Mouse (Mus musculus) erythroid progenitor cell, adult 5-6 weeks (primary cell): ENCODE measurements around the gene Mxra8. TPM values are rescaled to one million over a fixed set of nuclear protein-coding genes. Genes with fewer than 3 reads are reported as not detected.

ENCODE experiments used
- total RNA-seq, 2 experiments: library from RNA; stranded (forward) in 1 of 2; stranded (reverse) in 1 of 2; fragments of 150-400 nt in 1 of 2; fragments of 186-747, 209-891 nt in 1 of 2; gene quantifications; 2 replicates each; pipeline versions ENCODE4 v1.2.3 to v1.2.4; 2015 to 2017; ENCODE audit warnings: low replicate concordance in 2 of 2

The Mxra8 gene
- total RNA-seq, 2 experiments from 2014 or later = not detected

Other genes with a start within 250 kb of the Mxra8 start
- gene Slc35e2, start 238.3 kb upstream of the Mxra8 start, total RNA-seq (2015; ENCODE audit: low replicate concordance) = 10.9 and 31.4 TPM in 2 replicates
- 12.2 and 14.1 TPM in 2 replicates for gene Slc35e2, start 238.3 kb upstream of the Mxra8 start, total RNA-seq (2017; ENCODE audit: low replicate concordance)
- gene Cdk11b, start 214.8 kb upstream of the Mxra8 start, total RNA-seq (2015; ENCODE audit: low replicate concordance) = 28.5 and 59.5 TPM in 2 replicates
- gene Cdk11b, start 214.8 kb upstream of the Mxra8 start, total RNA-seq (2017; ENCODE audit: low replicate concordance) = 53.6 and 56.3 TPM in 2 replicates
- gene Gm10563, start 194.3 kb upstream of the Mxra8 start, total RNA-seq (2015; ENCODE audit: low replicate concordance) = not detected in 2 replicates
- not detected in 2 replicates for gene Gm10563, start 194.3 kb upstream of the Mxra8 start, total RNA-seq (2017; ENCODE audit: low replicate concordance)
- not detected in 2 replicates for gene Mmp23, start 186.3 kb upstream of the Mxra8 start, total RNA-seq (2015; ENCODE audit: low replicate concordance)
- gene Mmp23, start 186.3 kb upstream of the Mxra8 start, total RNA-seq (2017; ENCODE audit: low replicate concordance) = not detected in 2 replicates
- 0.84 and 2.9 TPM in 2 replicates for gene Mib2, start 170.5 kb upstream of the Mxra8 start, total RNA-seq (2015; ENCODE audit: low replicate concordance)
- gene Mib2, start 170.5 kb upstream of the Mxra8 start, total RNA-seq (2017; ENCODE audit: low replicate concordance) = 3.2 and 6.6 TPM in 2 replicates
- gene Fndc10, start 145.3 kb upstream of the Mxra8 start, total RNA-seq (2015; ENCODE audit: low replicate concordance) = not detected in 2 replicates
- gene Fndc10, start 145.3 kb upstream of the Mxra8 start, total RNA-seq (2017; ENCODE audit: low replicate concordance) = not detected in 2 replicates
- 44.9 and 65.6 TPM in 2 replicates for gene Ssu72, start 134.9 kb upstream of the Mxra8 start, total RNA-seq (2015; ENCODE audit: low replicate concordance)
- 37.0 and 57.2 TPM in 2 replicates for gene Ssu72, start 134.9 kb upstream of the Mxra8 start, total RNA-seq (2017; ENCODE audit: low replicate concordance)
- gene Tmem240, start 104.9 kb upstream of the Mxra8 start, total RNA-seq (2015; ENCODE audit: low replicate concordance) = not detected in 2 replicates
- not detected in 2 replicates for gene Tmem240, start 104.9 kb upstream of the Mxra8 start, total RNA-seq (2017; ENCODE audit: low replicate concordance)
- gene Atad3a, start 78.6 kb upstream of the Mxra8 start, total RNA-seq (2015; ENCODE audit: low replicate concordance) = 0.84 and 35.3 TPM in 2 replicates
- 3.3 and 5.1 TPM in 2 replicates for gene Atad3a, start 78.6 kb upstream of the Mxra8 start, total RNA-seq (2017; ENCODE audit: low replicate concordance)
- gene Vwa1, start 65.0 kb upstream of the Mxra8 start, total RNA-seq (2015; ENCODE audit: low replicate concordance) = not detected in 2 replicates
- 0.68 TPM in 1 of 2 replicates, not detected in the other for gene Vwa1, start 65.0 kb upstream of the Mxra8 start, total RNA-seq (2017; ENCODE audit: low replicate concordance)
- gene Tmem88b, start 53.8 kb upstream of the Mxra8 start, total RNA-seq (2015; ENCODE audit: low replicate concordance) = 0.42 and 1.1 TPM in 2 replicates
- gene Tmem88b, start 53.8 kb upstream of the Mxra8 start, total RNA-seq (2017; ENCODE audit: low replicate concordance) = 0.83 and 1.3 TPM in 2 replicates
- not detected in 2 replicates for gene Ankrd65, start 49.2 kb upstream of the Mxra8 start, total RNA-seq (2015; ENCODE audit: low replicate concordance)
- gene Ankrd65, start 49.2 kb upstream of the Mxra8 start, total RNA-seq (2017; ENCODE audit: low replicate concordance) = 1.0 and 9.8 TPM in 2 replicates
- 127 and 129 TPM in 2 replicates for gene Mrpl20, start 36.8 kb upstream of the Mxra8 start, total RNA-seq (2015; ENCODE audit: low replicate concordance)
- 30.7 and 31.2 TPM in 2 replicates for gene Mrpl20, start 36.8 kb upstream of the Mxra8 start, total RNA-seq (2017; ENCODE audit: low replicate concordance)
- 258 and 265 TPM in 2 replicates for gene Ccnl2, start 27.2 kb upstream of the Mxra8 start, total RNA-seq (2015; ENCODE audit: low replicate concordance)
- 262 and 283 TPM in 2 replicates for gene Ccnl2, start 27.2 kb upstream of the Mxra8 start, total RNA-seq (2017; ENCODE audit: low replicate concordance)
- 47.2 and 63.7 TPM in 2 replicates for gene Aurkaip1, start 8.4 kb upstream of the Mxra8 start, total RNA-seq (2015; ENCODE audit: low replicate concordance)
- gene Aurkaip1, start 8.4 kb upstream of the Mxra8 start, total RNA-seq (2017; ENCODE audit: low replicate concordance) = 69.4 and 71.4 TPM in 2 replicates
- 20.9 and 26.0 TPM in 2 replicates for gene Dvl1, start 7.7 kb downstream of the Mxra8 start, total RNA-seq (2015; ENCODE audit: low replicate concordance)
- gene Dvl1, start 7.7 kb downstream of the Mxra8 start, total RNA-seq (2017; ENCODE audit: low replicate concordance) = 19.5 and 22.4 TPM in 2 replicates
- 0.84 and 1.1 TPM in 2 replicates for gene Tas1r3, start 23.7 kb downstream of the Mxra8 start, total RNA-seq (2015; ENCODE audit: low replicate concordance)
- gene Tas1r3, start 23.7 kb downstream of the Mxra8 start, total RNA-seq (2017; ENCODE audit: low replicate concordance) = 0.26 and 2.3 TPM in 2 replicates
- 3.4 and 9.4 TPM in 2 replicates for gene Cptp, start 29.8 kb downstream of the Mxra8 start, total RNA-seq (2015; ENCODE audit: low replicate concordance)
- 5.6 and 12.6 TPM in 2 replicates for gene Cptp, start 29.8 kb downstream of the Mxra8 start, total RNA-seq (2017; ENCODE audit: low replicate concordance)
- 14.7 and 28.8 TPM in 2 replicates for gene Ints11, start 29.9 kb downstream of the Mxra8 start, total RNA-seq (2015; ENCODE audit: low replicate concordance)
- gene Ints11, start 29.9 kb downstream of the Mxra8 start, total RNA-seq (2017; ENCODE audit: low replicate concordance) = 7.9 and 33.2 TPM in 2 replicates
- 2.2 and 5.4 TPM in 2 replicates for gene Pusl1, start 52.1 kb downstream of the Mxra8 start, total RNA-seq (2015; ENCODE audit: low replicate concordance)
- gene Pusl1, start 52.1 kb downstream of the Mxra8 start, total RNA-seq (2017; ENCODE audit: low replicate concordance) = 4.6 and 9.8 TPM in 2 replicates
- 30.2 and 49.0 TPM in 2 replicates for gene Acap3, start 52.1 kb downstream of the Mxra8 start, total RNA-seq (2015; ENCODE audit: low replicate concordance)
- gene Acap3, start 52.1 kb downstream of the Mxra8 start, total RNA-seq (2017; ENCODE audit: low replicate concordance) = 31.5 and 42.0 TPM in 2 replicates
- 19.1 and 47.8 TPM in 2 replicates for gene Ube2j2, start 104.2 kb downstream of the Mxra8 start, total RNA-seq (2015; ENCODE audit: low replicate concordance)
- gene Ube2j2, start 104.2 kb downstream of the Mxra8 start, total RNA-seq (2017; ENCODE audit: low replicate concordance) = 53.7 and 91.5 TPM in 2 replicates
- 132 and 160 TPM in 2 replicates for gene C1qtnf12, start 122.6 kb downstream of the Mxra8 start, total RNA-seq (2015; ENCODE audit: low replicate concordance)
- 31.2 and 41.1 TPM in 2 replicates for gene C1qtnf12, start 122.6 kb downstream of the Mxra8 start, total RNA-seq (2017; ENCODE audit: low replicate concordance)
- 1.3 and 5.8 TPM in 2 replicates for gene B3galt6, start 153.0 kb downstream of the Mxra8 start, total RNA-seq (2015; ENCODE audit: low replicate concordance)
- gene B3galt6, start 153.0 kb downstream of the Mxra8 start, total RNA-seq (2017; ENCODE audit: low replicate concordance) = 2.3 TPM in 2 replicates
- 31.4 and 59.1 TPM in 2 replicates for gene Sdf4, start 153.2 kb downstream of the Mxra8 start, total RNA-seq (2015; ENCODE audit: low replicate concordance)
- gene Sdf4, start 153.2 kb downstream of the Mxra8 start, total RNA-seq (2017; ENCODE audit: low replicate concordance) = 92.1 and 127 TPM in 2 replicates
- gene Tnfrsf4, start 174.2 kb downstream of the Mxra8 start, total RNA-seq (2015; ENCODE audit: low replicate concordance) = 3.4 TPM in 1 of 2 replicates, not detected in the other
- 0.61 and 8.2 TPM in 2 replicates for gene Tnfrsf4, start 174.2 kb downstream of the Mxra8 start, total RNA-seq (2017; ENCODE audit: low replicate concordance)
- gene Tnfrsf18, start 186.5 kb downstream of the Mxra8 start, total RNA-seq (2015; ENCODE audit: low replicate concordance) = 2.9 and 26.7 TPM in 2 replicates
- 1.5 and 3.5 TPM in 2 replicates for gene Tnfrsf18, start 186.5 kb downstream of the Mxra8 start, total RNA-seq (2017; ENCODE audit: low replicate concordance)
- gene Ttll10, start 219.7 kb downstream of the Mxra8 start, total RNA-seq (2015; ENCODE audit: low replicate concordance) = not detected in 2 replicates
- gene Ttll10, start 219.7 kb downstream of the Mxra8 start, total RNA-seq (2017; ENCODE audit: low replicate concordance) = not detected in 2 replicates